Mouse (Mus musculus) hindbrain, embryonic 13.5 days (tissue): ENCODE measurements around the gene Gm20741. TPM values are rescaled to one million over a fixed set of nuclear protein-coding genes. Genes with fewer than 3 reads are reported as not detected.

Experiments used
- polyA plus RNA-seq: library from polyadenylated mRNA; unstranded; fragments of >200 nt; fragmentation: Nextera tagmentation; extraction: Ambion mirVana; gene quantifications from 2 replicates; pipeline ENCODE4 v1.2.1, GENCODE M21; 2015

Gm20741 gene
- polyA plus RNA-seq, 1 experiment from 2014 or later, result not detected

Other genes starting within 250 kb of the Gm20741 start
- gene Cldn8, start 249.0 kb downstream of the Gm20741 start, polyA plus RNA-seq, result 0.10 TPM in 1 of 2 replicates, not detected in the other
- not detected in 2 replicates for gene Krtap24-1, start 199.9 kb downstream of the Gm20741 start, polyA plus RNA-seq
- not detected in 2 replicates for gene 2310079G19Rik, start 184.6 kb downstream of the Gm20741 start, polyA plus RNA-seq
- not detected in 2 replicates for gene Krtap26-1, start 164.4 kb downstream of the Gm20741 start, polyA plus RNA-seq
- gene Krtap27-1, start 140.5 kb downstream of the Gm20741 start, polyA plus RNA-seq, result not detected in 2 replicates
- not detected in 2 replicates for gene 2310061N02Rik, start 104.3 kb downstream of the Gm20741 start, polyA plus RNA-seq
- not detected in 2 replicates for gene Krtap13-1, start 83.4 kb downstream of the Gm20741 start, polyA plus RNA-seq
- gene Krtap13, start 60.6 kb downstream of the Gm20741 start, polyA plus RNA-seq, result not detected in 2 replicates
- not detected in 2 replicates for gene 2310034C09Rik, start 53.4 kb downstream of the Gm20741 start, polyA plus RNA-seq
- not detected in 2 replicates for gene 2310057N15Rik, start 38.0 kb downstream of the Gm20741 start, polyA plus RNA-seq
- gene Gm5965, start 34.3 kb downstream of the Gm20741 start, polyA plus RNA-seq, result not detected in 2 replicates
- not detected in 2 replicates for gene Krtap15, start 8.0 kb upstream of the Gm20741 start, polyA plus RNA-seq
- gene Krtap14, start 13.9 kb upstream of the Gm20741 start, polyA plus RNA-seq, result not detected in 2 replicates
- gene Krtap19-1, start 57.2 kb upstream of the Gm20741 start, polyA plus RNA-seq, result not detected in 2 replicates
- not detected in 2 replicates for gene Krtap19-2, start 62.0 kb upstream of the Gm20741 start, polyA plus RNA-seq
- not detected in 2 replicates for gene Krtap19-3, start 65.8 kb upstream of the Gm20741 start, polyA plus RNA-seq
- gene Krtap19-4, start 72.9 kb upstream of the Gm20741 start, polyA plus RNA-seq, result not detected in 2 replicates
- gene Krtap19-5, start 84.2 kb upstream of the Gm20741 start, polyA plus RNA-seq, result not detected in 2 replicates
- not detected in 2 replicates for gene Krtap19-9b, start 120.0 kb upstream of the Gm20741 start, polyA plus RNA-seq
- not detected in 2 replicates for gene Krtap16-3, start 150.7 kb upstream of the Gm20741 start, polyA plus RNA-seq
- not detected in 2 replicates for gene Krtap22-2, start 198.5 kb upstream of the Gm20741 start, polyA plus RNA-seq
- not detected in 2 replicates for gene Gm10229, start 203.1 kb upstream of the Gm20741 start, polyA plus RNA-seq
- not detected in 2 replicates for gene Krtap6-1, start 219.5 kb upstream of the Gm20741 start, polyA plus RNA-seq
- gene Gm10228, start 229.3 kb upstream of the Gm20741 start, polyA plus RNA-seq, result not detected in 2 replicates
- gene Krtap6-5, start 235.7 kb upstream of the Gm20741 start, polyA plus RNA-seq, result not detected in 2 replicates